Comparison of ENCODE assay signal across 7 mouse cellular contexts in genomic region chr7:79130843-79131444, GRCm38 (mm10). TPM values are rescaled to one million over a fixed set of nuclear protein-coding genes. Genes with fewer than 3 reads are reported as not detected.
DNase-seq lines count a peak whose midpoint lies in the region; ATAC-seq and TF ChIP-seq lines count a peak whose summit lies in the region.

Gene Hapln3 (minus strand): TSS chr7:79131018.

- peak; percentile 58 for DNase-seq in Muller cell, postnatal 12 days (ENCODE audit: inconsistent ontology term)
- peak; percentile 66 to 71 for DNase-seq in kidney, postnatal 4 days
- peak; percentile 45 for DNase-seq in neural tube, embryonic 10.5 days (ENCODE audit: extremely low spot score, low spot score)
- DNase-seq in thymus, postnatal 36 days: no peak
- no peak for DNase-seq in thymus, postnatal 0 days (ENCODE audit: low spot score)

- peaks cover 40% of the 10 kb centered on the region for H3K36me3 ChIP-seq in E14TG2a.4 (ENCODE audit: insufficient read depth, low read length)
- peaks cover 25% of the 10 kb centered on the region for H3K36me3 ChIP-seq in heart, embryonic 12.5 days

- 2% methylated on average over 19 of the region's 19 CpGs for WGBS in heart, embryonic 12.5 days

- H3K27ac ChIP-seq in heart, embryonic 12.5 days (ENCODE audit: poor library complexity, severe bottlenecking): no peak within 1 kb of the TSS

- H3K4me2 ChIP-seq in heart, embryonic 12.5 days: peak within 1 kb of the TSS; percentile 67

- no peak for TF ChIP-seq CTCF in E14TG2a.4 (conservative IDR thresholded peaks at IDR 0.05; ENCODE audit: low read length)

- no peaks in the 10 kb centered on the region for H3K9me3 ChIP-seq in E14TG2a.4 (ENCODE audit: low read length)
- no peaks in the 10 kb centered on the region for H3K9me3 ChIP-seq in heart, embryonic 12.5 days (replicated peaks)

- peaks cover 23% of the 10 kb centered on the region; the same call in 1 of the 2 replicates for H3K27me3 ChIP-seq in E14TG2a.4 (ENCODE audit: insufficient read depth, low read length)
- peaks cover 8% of the 10 kb centered on the region; the same call in 1 of the 2 replicates for H3K27me3 ChIP-seq in heart, embryonic 12.5 days (replicated peaks)

- H3K9ac ChIP-seq in heart, embryonic 12.5 days: peak within 1 kb of the TSS; percentile 49

- H3K4me3 ChIP-seq in E14TG2a.4 (replicated peaks; ENCODE audit: low read length): peak within 1 kb of the TSS; percentile 48
- peak within 1 kb of the TSS; percentile 41 for H3K4me3 ChIP-seq in heart, embryonic 12.5 days

- H3K4me1 ChIP-seq in E14TG2a.4 (replicated peaks; ENCODE audit: low read depth, low read length): peaks cover 46% of the 10 kb centered on the region
- peaks cover 53% of the 10 kb centered on the region for H3K4me1 ChIP-seq in heart, embryonic 12.5 days (replicated peaks)

- ATAC-seq in heart, embryonic 12.5 days (ENCODE audit: insufficient number of reproducible peaks, low FRiP score): no peak

RNA-seq across cellular contexts. Expression of gene Hapln3, which starts in this region (rescaled TPM):
- polyA plus RNA-seq in heart, embryonic 12.5 days (2016; fragmentation: Nextera tagmentation; extraction: Ambion mirVana): 1.5 and 2.4 TPM in 2 replicates
- 0.27 and 0.31 TPM in 2 replicates for polyA plus RNA-seq in thymus, postnatal 0 days (2015; fragmentation: Nextera tagmentation; extraction: Ambion mirVana)

Comparison
In these comparisons a context has a peak if more than half of its experiments do, and no peak if none do; other contexts are left out.
1. DNase-seq: peak in Muller cell, postnatal 12 days (single experiment), kidney, postnatal 4 days (2 of 2) and neural tube, embryonic 10.5 days (single experiment); none in thymus, postnatal 36 days (0 of 2) and thymus, postnatal 0 days (single experiment).